Mouse (Mus musculus): ENCODE results near the gene Mex3d.

DNA sequence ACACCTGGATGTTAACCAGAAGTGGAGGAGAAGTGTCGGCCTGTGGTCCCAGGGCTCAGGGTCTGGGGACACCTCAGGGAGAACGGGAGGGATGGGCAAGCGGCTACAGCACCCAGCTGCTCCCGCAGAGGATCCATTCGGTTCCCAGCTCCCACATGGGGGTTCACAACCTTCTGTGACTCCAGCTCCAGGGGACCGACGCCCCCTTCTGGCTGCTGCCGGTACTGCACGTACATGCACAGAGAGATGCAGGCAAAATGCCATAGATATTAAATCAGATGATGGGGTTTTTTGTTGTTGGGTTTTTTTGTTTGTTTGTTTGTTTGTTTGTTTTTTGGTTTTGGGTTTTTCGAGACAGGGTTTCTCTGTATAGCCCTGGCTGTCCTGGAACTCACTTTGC, 9.7 kb downstream of the Mex3d start:
- TF ChIP-seq CTCF (IDR thresholded peaks at IDR 0.05; ENCODE audit: low read depth) (peak; percentile 77), EP300 (IDR thresholded peaks at IDR 0.05; ENCODE audit: low read depth) (no peak)

Measured in liver, postnatal 0 days (tissue).